Mouse (Mus musculus) limb, embryonic 11.5 days (tissue): ENCODE results near the gene Sap30l. TPM values are rescaled to one million over a fixed set of nuclear protein-coding genes. Genes with fewer than 3 reads are reported as not detected.

Experiments used
- ATAC-seq: fragments of 200-750 bp; cut with Nextera tagmentation; 2 replicates; pipeline ENCODE4 v1.8.0; 2017; ENCODE audit warnings: low read depth; ENCODE audit not compliant: insufficient number of reproducible peaks, low FRiP score, low TSS enrichment
- DNase-seq: peaks from one replicate; pipeline ENCODE4 v3.0.0-alpha.2; 2015; ENCODE audit warnings: low spot score
- H3K27ac ChIP-seq: fragments of 300-500 bp; sonication (generic); replicated peaks from 2 replicates; pipeline ENCODE4 v1.5.1; 2014; ENCODE audit warnings: low read depth, mild to moderate bottlenecking, low read length
- H3K27me3 ChIP-seq: fragments of 300-500 bp; sonication (generic); 2 replicates; pipeline ENCODE4 v1.6.1; 2014; ENCODE audit warnings: mild to moderate bottlenecking, low read length, mixed read lengths; ENCODE audit not compliant: control insufficient read depth, insufficient read depth
- H3K36me3 ChIP-seq: fragments of 300-500 bp; sonication (generic); 2 replicates; pipeline ENCODE4 v1.6.1; 2014; ENCODE audit warnings: mild to moderate bottlenecking, low read length, moderate library complexity, mixed read lengths; ENCODE audit not compliant: control insufficient read depth, insufficient read depth
- H3K4me1 ChIP-seq: fragments of 300-500 bp; sonication (generic); 2 replicates; pipeline ENCODE4 v1.6.1; 2014; ENCODE audit warnings: low read length, mixed read lengths; ENCODE audit not compliant: control insufficient read depth, insufficient read depth
- H3K4me2 ChIP-seq: fragments of 300-500 bp; sonication (generic); 2 replicates; pipeline ENCODE4 v1.6.1; 2014; ENCODE audit warnings: low read depth, mild to moderate bottlenecking, moderate library complexity; ENCODE audit not compliant: severe bottlenecking
- H3K4me3 ChIP-seq: fragments of 300-500 bp; sonication (generic); 2 replicates; pipeline ENCODE4 v1.5.1; 2014; ENCODE audit warnings: low read depth, low read length
- H3K9ac ChIP-seq: fragments of 300-500 bp; sonication (generic); 2 replicates; pipeline ENCODE4 v1.6.1; 2014; ENCODE audit warnings: mild to moderate bottlenecking, low read length
- H3K9me3 ChIP-seq: fragments of 300-500 bp; sonication (generic); 2 replicates; pipeline ENCODE4 v1.6.1; 2016; ENCODE audit warnings: low read length; ENCODE audit not compliant: control insufficient read depth
- WGBS: fragments of 180-500 bp; shearing (Covaris S2); extraction: QIAGEN DNeasy Blood & Tissue Kit; methylation state at CpG from one replicate; pipeline ENCODE4 v1.1.7; 2014; 5-methylcytosine and 5-hydroxymethylcytosine counted together
- polyA plus RNA-seq: library from polyadenylated mRNA; unstranded; fragments of >200 nt; fragmentation: Nextera tagmentation; extraction: Ambion mirVana; gene quantifications from 2 replicates; pipeline ENCODE4 v1.2.1, GENCODE M21; 2014

The Sap30l gene
- polyA plus RNA-seq, 1 experiment from 2014 or later: 14.1 TPM

DNA sequence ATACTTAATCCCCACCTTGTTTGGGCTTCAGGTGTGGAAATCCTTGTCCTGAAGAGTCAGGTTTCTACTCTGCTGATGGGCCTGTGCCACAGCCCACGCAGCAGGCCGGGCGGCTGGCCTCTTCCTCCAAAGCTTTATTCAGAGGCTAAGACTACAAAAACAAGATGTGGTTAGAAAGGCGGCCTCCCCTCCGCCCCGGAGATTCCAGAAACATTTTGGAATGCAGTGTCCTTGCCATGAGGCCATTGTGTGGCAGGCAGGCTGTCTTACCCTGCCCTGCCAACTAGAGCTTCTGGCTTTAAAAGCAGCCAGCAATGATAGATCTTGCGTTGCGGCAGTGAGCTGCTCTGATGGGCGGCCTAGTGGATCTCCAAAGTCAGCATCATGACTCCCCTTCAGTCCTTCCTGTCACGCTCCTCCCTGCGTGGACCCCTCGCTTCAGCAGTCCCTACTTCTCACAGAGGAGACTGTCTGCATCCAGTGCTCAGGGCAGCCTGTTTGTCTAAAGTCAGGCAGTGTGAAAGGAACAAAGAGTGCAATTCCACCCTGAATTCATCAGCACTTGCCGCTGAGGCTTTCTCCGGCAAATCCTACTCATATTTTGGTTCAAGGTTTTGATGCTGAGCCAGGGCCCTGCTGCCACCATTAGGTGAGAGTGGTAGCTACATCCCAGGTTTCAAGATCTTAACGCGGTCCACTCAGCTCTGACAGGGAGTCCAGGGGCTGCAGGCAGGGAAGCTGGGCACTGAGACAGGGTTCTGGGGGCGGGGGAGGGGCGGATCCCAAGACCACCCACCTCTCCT is 14.6 kb upstream of the Sap30l start:
- ATAC-seq (no peak), DNase-seq (peak; percentile 47)
- no peak overlapping the region for H3K4me3 ChIP-seq
- no peaks in the 10 kb centered on the region for H3K27me3 ChIP-seq
- H3K36me3 ChIP-seq: no peaks in the 10 kb centered on the region; the same call in 1 of the 2 replicates
- no peak overlapping the region for H3K4me2 ChIP-seq
- peak overlapping the region; percentile 30; the same call in 1 of the 2 replicates for H3K9ac ChIP-seq
- peaks cover 6% of the 10 kb centered on the region; the same call in 1 of the 2 replicates for H3K4me1 ChIP-seq
- no peaks in the 10 kb centered on the region for H3K9me3 ChIP-seq
- no peak overlapping the region for H3K27ac ChIP-seq
- WGBS: 56% methylated on average over 18 of the region's 18 CpGs

DNA sequence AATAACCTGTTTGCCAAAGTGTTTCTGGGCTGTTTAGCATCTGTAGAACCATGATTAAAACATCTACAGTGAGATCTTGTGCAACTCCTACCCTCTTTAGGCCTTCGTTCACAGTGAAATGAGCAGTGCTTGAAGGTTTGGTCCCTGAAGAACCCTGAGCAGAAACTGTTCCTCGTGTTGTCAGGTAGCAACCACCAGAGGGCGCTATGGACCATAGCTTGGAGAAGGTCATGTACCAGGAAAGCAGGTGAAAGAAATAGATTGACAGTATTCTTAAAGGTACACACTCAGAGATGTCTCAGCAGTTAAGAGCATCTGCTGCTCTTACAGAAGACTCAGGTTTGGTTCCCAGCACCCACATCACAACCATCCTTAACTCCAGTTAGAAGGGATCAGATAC is 13.5 kb upstream of the Sap30l start:
- H3K4me3 ChIP-seq: no peak overlapping the region
- ATAC-seq: no peak
- no peak overlapping the region for H3K9ac ChIP-seq
- peaks cover 6% of the 10 kb centered on the region; the same call in 1 of the 2 replicates for H3K4me1 ChIP-seq
- H3K36me3 ChIP-seq: no peaks in the 10 kb centered on the region; the same call in 1 of the 2 replicates
- H3K9me3 ChIP-seq: no peaks in the 10 kb centered on the region
- WGBS: 37% methylated on average over 3 of the region's 3 CpGs
- no peaks in the 10 kb centered on the region for H3K27me3 ChIP-seq
- no peak overlapping the region for H3K4me2 ChIP-seq
- H3K27ac ChIP-seq: no peak overlapping the region
- peak; percentile 70 for DNase-seq

DNA sequence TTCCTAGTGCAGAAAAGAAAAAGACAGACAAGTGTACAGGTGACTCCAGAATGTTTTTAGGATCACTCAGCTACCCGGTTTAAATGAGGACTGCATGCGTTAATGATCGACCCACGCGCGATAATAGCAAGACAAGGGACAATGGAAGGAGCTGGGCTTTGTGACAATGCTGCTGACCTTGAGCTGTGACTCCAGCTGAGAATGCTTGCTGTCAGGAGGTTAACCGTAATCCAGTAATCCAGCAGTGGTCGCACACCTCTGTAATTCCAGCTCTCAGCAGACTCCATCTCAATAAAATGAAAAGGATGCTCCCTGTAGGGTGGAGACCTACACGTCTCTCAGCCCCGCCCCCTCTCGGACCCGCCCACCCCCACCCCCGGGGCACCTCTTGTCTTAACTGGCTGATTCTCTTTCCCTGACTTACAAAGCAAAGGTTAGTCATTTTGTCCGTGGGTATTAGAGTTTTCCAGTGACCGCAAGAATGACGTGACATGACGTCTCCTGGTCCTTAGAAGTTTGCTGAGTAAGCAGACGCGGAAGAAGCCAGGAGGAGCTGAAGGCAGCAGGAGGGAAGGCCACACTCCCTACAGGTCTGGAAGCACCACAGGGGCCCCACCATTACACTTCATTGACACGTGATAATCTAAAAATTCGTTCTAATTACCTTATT is 10.4 kb upstream of the Sap30l start:
- ATAC-seq: no peak
- H3K4me3 ChIP-seq: no peak overlapping the region
- H3K27me3 ChIP-seq: no peaks in the 10 kb centered on the region
- peaks cover 6% of the 10 kb centered on the region; the same call in 1 of the 2 replicates for H3K4me1 ChIP-seq
- DNase-seq: no peak
- 35% methylated on average over 21 of the region's 21 CpGs for WGBS
- no peak overlapping the region for H3K27ac ChIP-seq
- H3K36me3 ChIP-seq: no peaks in the 10 kb centered on the region
- no peak overlapping the region for H3K9ac ChIP-seq
- no peaks in the 10 kb centered on the region for H3K9me3 ChIP-seq
- no peak overlapping the region for H3K4me2 ChIP-seq

DNA sequence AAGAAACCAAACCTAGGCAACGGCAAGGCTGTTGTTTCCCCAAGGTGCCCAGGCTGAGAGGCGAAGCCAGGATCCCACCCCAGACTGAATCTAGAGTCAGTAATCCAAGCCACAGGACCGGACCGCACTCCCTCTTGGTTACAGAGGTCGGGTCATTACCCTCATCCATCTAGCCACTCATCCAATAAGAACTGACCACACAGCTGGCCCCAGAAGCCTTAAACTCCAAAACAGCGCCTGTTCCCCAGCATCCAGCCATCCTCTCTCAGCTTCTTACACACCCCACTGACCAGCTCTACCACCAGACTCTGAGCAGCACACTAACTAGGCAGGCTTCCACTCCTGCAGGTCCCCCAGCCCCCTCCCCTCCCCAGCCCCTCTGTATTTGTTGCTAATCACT is 6.4 kb upstream of the Sap30l start:
- Histone ChIP-seq H3K27ac (no peak overlapping the region), H3K9me3 (no peaks in the 10 kb centered on the region), H3K4me3 (no peak overlapping the region), H3K9ac (no peak overlapping the region), H3K4me1 (no peaks in the 10 kb centered on the region; the same call in 1 of the 2 replicates), H3K4me2 (no peak overlapping the region), H3K36me3 (no peaks in the 10 kb centered on the region), H3K27me3 (no peaks in the 10 kb centered on the region)
- ATAC-seq: no peak
- no peak for DNase-seq
- 34% methylated on average over 6 of the region's 6 CpGs for WGBS

DNA sequence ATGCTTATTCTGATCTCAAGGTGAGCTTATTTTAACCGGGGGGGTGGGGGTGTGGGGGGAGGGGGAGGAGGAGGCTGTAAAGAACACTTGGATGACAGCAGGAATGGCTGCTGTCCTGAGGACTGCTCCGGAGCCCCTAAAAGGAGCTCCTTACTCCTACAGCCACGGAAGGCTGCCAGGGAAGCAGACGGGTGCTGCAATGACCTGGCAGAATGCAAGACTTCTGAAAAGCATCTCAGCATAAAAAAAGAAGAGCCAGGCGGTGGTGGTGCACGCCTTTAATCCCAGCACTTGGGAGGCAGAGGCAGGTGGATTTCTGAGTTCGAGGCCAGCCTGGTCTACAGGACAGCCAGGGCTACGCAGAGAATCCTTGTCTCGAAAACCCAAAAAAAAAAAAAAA is 3.6 kb upstream of the Sap30l start:
- H3K4me2 ChIP-seq: no peak overlapping the region
- no peak for DNase-seq
- 76% methylated on average over 9 of the region's 9 CpGs for WGBS
- peaks cover 9% of the 10 kb centered on the region; the same call in 1 of the 2 replicates for H3K4me1 ChIP-seq
- no peak overlapping the region for H3K4me3 ChIP-seq
- H3K27ac ChIP-seq: no peak overlapping the region
- H3K27me3 ChIP-seq: no peaks in the 10 kb centered on the region
- H3K36me3 ChIP-seq: no peaks in the 10 kb centered on the region
- no peaks in the 10 kb centered on the region for H3K9me3 ChIP-seq
- no peak overlapping the region for H3K9ac ChIP-seq
- ATAC-seq: no peak

DNA sequence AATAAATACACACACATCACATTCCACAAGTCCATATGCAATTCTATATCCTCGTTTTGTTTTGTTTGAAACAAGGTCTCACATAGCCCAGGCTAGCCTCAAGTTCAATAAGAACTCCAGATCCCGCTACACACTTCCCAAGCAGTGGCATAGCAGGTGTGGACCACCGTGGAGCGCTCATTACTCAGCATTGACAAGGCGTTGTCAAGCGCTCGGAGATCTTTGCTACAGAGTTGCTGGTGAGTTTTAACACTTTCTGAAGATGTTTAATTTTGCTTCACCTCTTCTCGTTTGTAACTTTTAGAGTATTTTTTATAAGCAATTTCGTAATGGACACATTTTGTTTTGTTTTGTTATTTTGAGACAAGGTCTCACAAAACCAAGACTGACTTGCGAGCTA is 2.0 kb upstream of the Sap30l start:
- Histone ChIP-seq H3K36me3 (peaks cover 2% of the 10 kb centered on the region; the same call in 1 of the 2 replicates), H3K4me1 (peaks cover 17% of the 10 kb centered on the region), H3K27ac (no peak overlapping the region), H3K9me3 (no peaks in the 10 kb centered on the region), H3K4me2 (no peak overlapping the region), H3K9ac (no peak overlapping the region), H3K4me3 (no peak overlapping the region), H3K27me3 (no peaks in the 10 kb centered on the region)
- DNase-seq (no peak), ATAC-seq (no peak)
- 84% methylated on average over 10 of the region's 10 CpGs for WGBS

DNA sequence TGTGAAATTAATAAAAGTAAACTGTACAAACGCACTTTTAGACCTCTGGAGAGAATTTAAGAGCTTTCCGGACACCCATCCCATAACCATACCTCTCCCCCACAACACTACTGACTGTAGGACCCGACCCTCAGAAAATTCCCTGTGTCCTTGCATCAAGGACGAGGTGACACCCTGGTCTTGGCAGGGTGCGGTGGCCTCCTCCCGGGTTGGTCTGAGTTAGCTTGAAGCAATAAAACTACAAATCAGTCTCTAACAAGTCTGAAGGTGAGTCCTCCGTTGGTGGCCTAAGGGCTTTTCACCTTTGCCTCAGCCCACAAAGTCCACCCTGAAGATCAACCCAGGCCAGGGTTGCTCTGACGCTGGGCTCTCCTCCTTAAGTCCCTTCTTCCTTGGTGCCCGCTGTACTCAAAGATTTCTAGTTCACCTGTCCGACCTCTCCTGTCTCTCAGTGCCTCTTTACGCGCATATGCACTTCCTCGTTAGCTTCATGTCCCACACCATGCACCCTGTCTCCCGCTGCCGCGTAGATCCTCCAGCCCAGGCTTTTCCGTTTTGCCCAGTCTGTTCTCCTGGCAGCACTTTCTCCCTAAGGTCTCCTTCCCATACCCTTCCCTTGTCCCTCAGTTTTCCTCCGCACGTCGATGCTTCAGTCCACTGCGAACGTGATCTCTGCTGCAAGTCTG is 1.0 kb upstream of the Sap30l start:
- Histone ChIP-seq H3K27ac (no peak overlapping the region), H3K9me3 (no peaks in the 10 kb centered on the region), H3K4me2 (peak overlapping the region; percentile 99), H3K4me1 (peaks cover 17% of the 10 kb centered on the region), H3K9ac (peak overlapping the region; percentile 69; the same call in 1 of the 2 replicates), H3K36me3 (peaks cover 2% of the 10 kb centered on the region; the same call in 1 of the 2 replicates), H3K27me3 (no peaks in the 10 kb centered on the region), H3K4me3 (peak overlapping the region; percentile 92)
- DNase-seq (no peak), ATAC-seq (no peak)
- 12% methylated on average over 22 of the region's 22 CpGs for WGBS
